7 mouse cellular contexts compared by ENCODE assay signal in the genomic region with DNA sequence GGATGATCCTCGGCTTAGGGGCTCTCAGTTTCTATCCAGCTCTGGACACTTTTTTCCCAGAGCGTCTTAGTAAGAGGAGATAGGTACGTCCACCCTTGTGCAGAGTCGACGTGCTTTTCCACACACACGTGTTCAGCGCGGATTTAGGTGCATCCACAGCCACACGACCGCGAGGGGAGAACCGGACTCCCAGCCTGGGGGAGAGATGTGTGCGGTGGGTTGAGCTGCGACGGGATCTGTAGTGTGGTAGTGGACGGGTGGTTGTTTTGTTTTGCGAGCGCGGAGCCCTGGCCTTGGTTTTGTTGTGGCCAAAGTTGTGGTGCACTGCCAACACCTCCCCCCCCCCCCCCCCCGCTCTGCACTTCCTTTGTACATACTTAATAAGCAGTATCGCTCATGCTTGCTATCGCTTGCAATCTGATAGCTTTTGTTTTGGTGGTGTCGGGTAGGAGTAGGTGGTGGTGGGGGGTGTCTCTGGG. TPM values are rescaled to one million over a fixed set of nuclear protein-coding genes. Genes with fewer than 3 reads are reported as not detected.
A peak's percentile ranks its signal among the peaks of the same experiment; 100 is the strongest.
DNase-seq lines count a peak whose midpoint lies in the region; ATAC-seq and TF ChIP-seq lines count a peak whose summit lies in the region.

No protein-coding gene starts in this region.

- H3K27ac ChIP-seq in embryonic facial prominence, embryonic 12.5 days = peak overlapping the region; percentile 100

- H3K4me1 ChIP-seq in embryonic facial prominence, embryonic 12.5 days = peaks cover 32% of the 10 kb centered on the region; the same call in 1 of the 2 replicates
- H3K4me1 ChIP-seq in lung, adult 2 months (ENCODE audit: control insufficient read depth, insufficient read depth, low read length) = peaks cover 6% of the 10 kb centered on the region

- DNase-seq in thymus, postnatal 14 days = peak; percentile 25
- DNase-seq in thymus, postnatal 0 days (ENCODE audit: low spot score) = no peak
- peak; percentile 39 for DNase-seq in induced T-regulatory cell, adult 2 months (ENCODE audit: low read depth)
- no peak for DNase-seq in lung, adult 2 months
- DNase-seq in splenic B cell, adult 2 months (ENCODE audit: low read depth, low spot score) = peak; percentile 10
- no peak for DNase-seq in right cerebral cortex, postnatal 25 days

- peak overlapping the region; percentile 79 for H3K4me2 ChIP-seq in embryonic facial prominence, embryonic 12.5 days (replicated peaks)

- H3K27me3 ChIP-seq in embryonic facial prominence, embryonic 12.5 days = no peaks in the 10 kb centered on the region
- H3K27me3 ChIP-seq in splenic B cell, adult 2 months (ENCODE audit: control insufficient read depth, insufficient read depth, low read length, poor library complexity, severe bottlenecking) = no peaks in the 10 kb centered on the region; the same call in 1 of the 2 replicates

- peak overlapping the region; percentile 97 for H3K4me3 ChIP-seq in embryonic facial prominence, embryonic 12.5 days
- peak overlapping the region; percentile 78 for H3K4me3 ChIP-seq in lung, adult 2 months (replicated peaks; ENCODE audit: extremely low read depth, low read depth, low read length)

- under 1% methylated on average over 22 of the region's 23 CpGs for WGBS in embryonic facial prominence, embryonic 12.5 days
- under 1% methylated on average over 22 of the region's 23 CpGs for WGBS in lung, adult 2 months

- TF ChIP-seq POLR2A in lung, adult 2 months (IDR thresholded peaks at IDR 0.05; ENCODE audit: borderline replicate concordance, extremely low read depth, low read depth, low read length) = peak; percentile 63; the same call in 1 of the 2 replicates

- ATAC-seq in embryonic facial prominence, embryonic 12.5 days (ENCODE audit: insufficient number of reproducible peaks, insufficient read depth, low FRiP score, low TSS enrichment) = no peak

- H3K9me3 ChIP-seq in embryonic facial prominence, embryonic 12.5 days = no peaks in the 10 kb centered on the region

- no peaks in the 10 kb centered on the region for H3K36me3 ChIP-seq in embryonic facial prominence, embryonic 12.5 days
- no peaks in the 10 kb centered on the region for H3K36me3 ChIP-seq in splenic B cell, adult 2 months (ENCODE audit: control insufficient read depth, insufficient read depth, low read length, poor library complexity, severe bottlenecking)

- TF ChIP-seq CTCF in lung, adult 2 months (IDR thresholded peaks at IDR 0.05; ENCODE audit: insufficient read depth, low read length) = no peak

- peak overlapping the region; percentile 99 for H3K9ac ChIP-seq in embryonic facial prominence, embryonic 12.5 days

RNA-seq across cellular contexts. Expression of a gene that starts 1.2 kb away (rescaled TPM):
- 7.3 and 8.5 TPM in 2 replicates for polyA plus RNA-seq in thymus, postnatal 0 days (2015; fragmentation: Nextera tagmentation; extraction: Ambion mirVana)
- 36.5 and 36.6 TPM in 2 replicates for polyA plus RNA-seq in embryonic facial prominence, embryonic 12.5 days (2016; fragmentation: Nextera tagmentation; extraction: Ambion mirVana)
- polyA plus RNA-seq in lung, adult 2 months (2012; rRNA removed) = 12.2 and 16.9 TPM in 2 replicates

Comparison
In these comparisons a context has a peak if more than half of its experiments do, and no peak if none do; other contexts are left out.
1. DNase-seq: peak in thymus, postnatal 14 days (single experiment), induced T-regulatory cell, adult 2 months (single experiment) and splenic B cell, adult 2 months (single experiment); none in thymus, postnatal 0 days (single experiment), lung, adult 2 months (single experiment) and right cerebral cortex, postnatal 25 days (single experiment).